Mouse (Mus musculus) hindbrain, embryonic 13.5 days (tissue): Measurements from ENCODE around the gene Susd6. TPM values are rescaled to one million over a fixed set of nuclear protein-coding genes. Genes with fewer than 3 reads are reported as not detected.

Source experiments
- ATAC-seq: fragments of 200-750 bp; cut with Nextera tagmentation; 2 replicates; pipeline ENCODE4 v1.8.0; 2017; ENCODE audit warnings: moderate TSS enrichment; ENCODE audit not compliant: low FRiP score
- H3K27ac ChIP-seq: fragments of 300-500 bp; sonication (generic); 2 replicates; pipeline ENCODE4 v1.5.1; 2015; ENCODE audit warnings: inconsistent platforms, mild to moderate bottlenecking, moderate library complexity
- H3K27me3 ChIP-seq: fragments of 300-500 bp; sonication (generic); 2 replicates; pipeline ENCODE4 v1.6.1; 2015; ENCODE audit warnings: mild to moderate bottlenecking, inconsistent platforms
- H3K36me3 ChIP-seq: fragments of 300-500 bp; sonication (generic); 2 replicates; pipeline ENCODE4 v1.6.1; 2015; ENCODE audit warnings: mild to moderate bottlenecking, inconsistent platforms
- H3K4me1 ChIP-seq: fragments of 300-500 bp; sonication (generic); replicated peaks from 2 replicates; pipeline ENCODE4 v1.6.1; 2015; ENCODE audit warnings: inconsistent platforms
- H3K4me2 ChIP-seq: fragments of 300-500 bp; sonication (generic); 2 replicates; pipeline ENCODE4 v1.6.1; 2015; ENCODE audit warnings: inconsistent platforms, mild to moderate bottlenecking, moderate library complexity
- H3K4me3 ChIP-seq: fragments of 300-500 bp; sonication (generic); 2 replicates; pipeline ENCODE4 v1.5.1; 2015; ENCODE audit warnings: mild to moderate bottlenecking, inconsistent platforms
- H3K9ac ChIP-seq: fragments of 300-500 bp; sonication (generic); 2 replicates; pipeline ENCODE4 v1.6.1; 2015; ENCODE audit warnings: mild to moderate bottlenecking, inconsistent platforms
- H3K9me3 ChIP-seq: fragments of 300-500 bp; sonication (generic); 2 replicates; pipeline ENCODE4 v1.6.1; 2016; ENCODE audit warnings: inconsistent platforms
- WGBS: fragments of 180-500 bp; shearing (Covaris S2); methylation state at CpG from one replicate; pipeline ENCODE4 v1.1.7; 2015; 5-methylcytosine and 5-hydroxymethylcytosine counted together
- polyA plus RNA-seq: library from polyadenylated mRNA; unstranded; fragments of >200 nt; fragmentation: Nextera tagmentation; extraction: Ambion mirVana; gene quantifications from 2 replicates; pipeline ENCODE4 v1.2.1, GENCODE M21; 2015

Susd6 gene
- 11.4 and 12.8 TPM in 2 replicates for polyA plus RNA-seq

- Histone ChIP-seq H3K4me1 (peaks cover 24% of the 10 kb centered on the region), H3K9me3 (no peaks in the 10 kb centered on the region), H3K27ac (peak within 1 kb of the TSS; percentile 99), H3K27me3 (0 out of 2 replicates have a peak, but pooled peaks cover 4% of the 10 kb centered on the region), H3K36me3 (no peaks in the 10 kb centered on the region), H3K4me3 (peak within 1 kb of the TSS; percentile 92), H3K4me2 (peak within 1 kb of the TSS; percentile 86), H3K9ac (peak within 1 kb of the TSS; percentile 93)
- peak; percentile 98 for ATAC-seq
- 3% methylated on average over 55 of the region's 56 CpGs for whole genome bisulfite sequencing
These were observed at the start of gene Susd6 for GRCm38 (mm10) chr12:80789849-80790694. TSS of gene Susd6 (plus strand) at chr12:80790510.

- 92% methylated on average over 1 of the region's 1 CpGs for WGBS
- no peak overlapping the region for H3K9ac ChIP-seq
These were observed 45.7 kb upstream of the Susd6 start for GRCm38 (mm10) chr12:80744614-80745013.

GRCm38 (mm10) chr12:80746031-80746813 lies 44.1 kb upstream of the Susd6 start:
- 0 out of 2 replicates have a peak, but pooled peaks cover 4% of the 10 kb centered on the region for H3K27me3 ChIP-seq
- H3K4me3 ChIP-seq: no peak overlapping the region
- WGBS: 49% methylated on average over 8 of the region's 8 CpGs
- H3K4me2 ChIP-seq: no peak overlapping the region
- H3K36me3 ChIP-seq: no peaks in the 10 kb centered on the region
- H3K9ac ChIP-seq: peak overlapping the region; percentile 46; the same call in 1 of the 2 replicates
- H3K4me1 ChIP-seq: peaks cover 16% of the 10 kb centered on the region
- ATAC-seq: peak; percentile 81
- H3K27ac ChIP-seq: peak overlapping the region; percentile 76
- no peaks in the 10 kb centered on the region for H3K9me3 ChIP-seq

More at GRCm38 (mm10) chr12:80744614-80745013, 45.7 kb upstream of the Susd6 start:
- no peaks in the 10 kb centered on the region for H3K36me3 ChIP-seq
- H3K4me1 ChIP-seq: peaks cover 16% of the 10 kb centered on the region
- no peak overlapping the region for H3K4me3 ChIP-seq
- no peak for ATAC-seq
- no peaks in the 10 kb centered on the region for H3K9me3 ChIP-seq
- H3K4me2 ChIP-seq: no peak overlapping the region
- H3K27me3 ChIP-seq: 0 out of 2 replicates have a peak, but pooled peaks cover 4% of the 10 kb centered on the region
- H3K27ac ChIP-seq: no peak overlapping the region

GRCm38 (mm10) chr12:80751556-80751955 lies 38.8 kb upstream of the Susd6 start:
- WGBS: 90% methylated on average over 6 of the region's 6 CpGs
- Histone ChIP-seq H3K4me3 (no peak overlapping the region), H3K36me3 (peaks cover 37% of the 10 kb centered on the region), H3K27me3 (0 out of 2 replicates have a peak, but pooled peaks cover 2% of the 10 kb centered on the region), H3K9ac (no peak overlapping the region), H3K9me3 (peaks cover 13% of the 10 kb centered on the region), H3K27ac (no peak overlapping the region), H3K4me2 (no peak overlapping the region), H3K4me1 (peaks cover 5% of the 10 kb centered on the region; the same call in 1 of the 2 replicates)
- ATAC-seq: no peak

GRCm38 (mm10) chr12:80757751-80758558 lies 32.4 kb upstream of the Susd6 start:
- peaks cover 61% of the 10 kb centered on the region for H3K36me3 ChIP-seq
- WGBS: 15% methylated on average over 121 of the region's 122 CpGs

GRCm38 (mm10) chr12:80758559-80759386 lies 31.5 kb upstream of the Susd6 start:
- Histone ChIP-seq H3K9me3 (peaks cover 23% of the 10 kb centered on the region), H3K27me3 (peaks cover 15% of the 10 kb centered on the region; the same call in 1 of the 2 replicates), H3K36me3 (peaks cover 53% of the 10 kb centered on the region), H3K9ac (peak overlapping the region; percentile 97), H3K4me3 (peak overlapping the region; percentile 75), H3K4me1 (peaks cover 28% of the 10 kb centered on the region), H3K4me2 (peak overlapping the region; percentile 80), H3K27ac (peak overlapping the region; percentile 98)
- WGBS: 24% methylated on average over 89 of the region's 92 CpGs
- ATAC-seq: 0 out of 2 replicates have a peak, but pooled peaks have one; percentile 8

More at GRCm38 (mm10) chr12:80757751-80758558, 32.4 kb upstream of the Susd6 start:
- Histone ChIP-seq H3K4me1 (peaks cover 28% of the 10 kb centered on the region), H3K9ac (peak overlapping the region; percentile 97), H3K27me3 (peaks cover 15% of the 10 kb centered on the region; the same call in 1 of the 2 replicates), H3K9me3 (peaks cover 23% of the 10 kb centered on the region), H3K27ac (peak overlapping the region; percentile 98), H3K4me3 (peak overlapping the region; percentile 75), H3K4me2 (peak overlapping the region; percentile 80)
- ATAC-seq: peak; percentile 19; the same call in 1 of the 2 replicates

- peaks cover 15% of the 10 kb centered on the region; the same call in 1 of the 2 replicates for H3K27me3 ChIP-seq
- peak; percentile 23 for ATAC-seq
- H3K27ac ChIP-seq: peak overlapping the region; percentile 98
- peak overlapping the region; percentile 80 for H3K4me2 ChIP-seq
- 0% methylated on average over 13 of the region's 13 CpGs for WGBS
- peaks cover 47% of the 10 kb centered on the region for H3K36me3 ChIP-seq
- peak overlapping the region; percentile 97 for H3K9ac ChIP-seq
- peaks cover 28% of the 10 kb centered on the region for H3K4me1 ChIP-seq
- peaks cover 23% of the 10 kb centered on the region for H3K9me3 ChIP-seq
- H3K4me3 ChIP-seq: peak overlapping the region; percentile 75
These were observed 31.0 kb upstream of the Susd6 start for GRCm38 (mm10) chr12:80759387-80759712.

GRCm38 (mm10) chr12:80759713-80760395 lies 30.5 kb upstream of the Susd6 start:
- Histone ChIP-seq H3K9ac (peak overlapping the region; percentile 97), H3K9me3 (peaks cover 20% of the 10 kb centered on the region), H3K27ac (peak overlapping the region; percentile 98), H3K4me1 (peaks cover 28% of the 10 kb centered on the region), H3K4me2 (peak overlapping the region; percentile 80), H3K4me3 (peak overlapping the region; percentile 75), H3K36me3 (peaks cover 42% of the 10 kb centered on the region), H3K27me3 (peaks cover 15% of the 10 kb centered on the region; the same call in 1 of the 2 replicates)
- WGBS: under 1% methylated on average over 22 of the region's 22 CpGs
- peak; percentile 68 for ATAC-seq

GRCm38 (mm10) chr12:80760396-80760801 lies 29.9 kb upstream of the Susd6 start, which contains the start of gene Ccdc177:
TSS of gene Ccdc177 (minus strand) at chr12:80760687.
- ATAC-seq: peak; percentile 62
- Histone ChIP-seq H3K9me3 (peaks cover 17% of the 10 kb centered on the region), H3K27me3 (peaks cover 15% of the 10 kb centered on the region; the same call in 1 of the 2 replicates), H3K4me1 (peaks cover 28% of the 10 kb centered on the region), H3K4me3 (peak within 1 kb of the TSS; percentile 75), H3K4me2 (peak within 1 kb of the TSS; percentile 80), H3K36me3 (peaks cover 37% of the 10 kb centered on the region), H3K9ac (peak within 1 kb of the TSS; percentile 97), H3K27ac (peak within 1 kb of the TSS; percentile 98)
- under 1% methylated on average over 24 of the region's 24 CpGs for WGBS

- WGBS: 91% methylated on average over 5 of the region's 5 CpGs
- Histone ChIP-seq H3K36me3 (peaks cover 11% of the 10 kb centered on the region), H3K4me2 (no peak overlapping the region), H3K27ac (no peak overlapping the region), H3K9ac (no peak overlapping the region), H3K9me3 (0 out of 2 replicates have a peak, but pooled peaks cover under 1% of the 10 kb centered on the region), H3K27me3 (peaks cover 5% of the 10 kb centered on the region; the same call in 1 of the 2 replicates), H3K4me1 (peaks cover 19% of the 10 kb centered on the region), H3K4me3 (no peak overlapping the region)
- ATAC-seq: no peak
These were observed 27.3 kb upstream of the Susd6 start for GRCm38 (mm10) chr12:80762982-80763381.
